Mouse (Mus musculus) limb, embryonic 12.5 days (tissue): ENCODE data around the gene Esrrg. TPM values are rescaled to one million over a fixed set of nuclear protein-coding genes. Genes with fewer than 3 reads are reported as not detected.

Experiments
- ATAC-seq: fragments of 200-750 bp; cut with Nextera tagmentation; 2 replicates; pipeline ENCODE4 v1.8.0; 2017; ENCODE audit warnings: low read depth, moderate TSS enrichment; ENCODE audit not compliant: insufficient number of reproducible peaks, insufficient read depth, low FRiP score, low TSS enrichment
- H3K27ac ChIP-seq: fragments of 300-500 bp; sonication (generic); 2 replicates; pipeline ENCODE4 v1.5.1; 2016; ENCODE audit warnings: mild to moderate bottlenecking, moderate library complexity
- H3K27me3 ChIP-seq: fragments of 300-500 bp; sonication (generic); 2 replicates; pipeline ENCODE4 v1.6.1; 2016; ENCODE audit warnings: mild to moderate bottlenecking, moderate library complexity
- H3K36me3 ChIP-seq: fragments of 300-500 bp; sonication (generic); 2 replicates; pipeline ENCODE4 v1.6.1; 2016; ENCODE audit warnings: mild to moderate bottlenecking, moderate library complexity
- H3K4me1 ChIP-seq: fragments of 300-500 bp; sonication (generic); replicated peaks from 2 replicates; pipeline ENCODE4 v1.6.1; 2016
- H3K4me2 ChIP-seq: fragments of 300-500 bp; sonication (generic); 2 replicates; pipeline ENCODE4 v1.6.1; 2016; ENCODE audit warnings: mild to moderate bottlenecking, moderate library complexity
- H3K4me3 ChIP-seq: fragments of 300-500 bp; sonication (generic); replicated peaks from 2 replicates; pipeline ENCODE4 v1.5.1; 2016; ENCODE audit warnings: mild to moderate bottlenecking
- H3K9ac ChIP-seq: fragments of 300-500 bp; sonication (generic); replicated peaks from 2 replicates; pipeline ENCODE4 v1.6.1; 2016; ENCODE audit warnings: mild to moderate bottlenecking, moderate library complexity
- H3K9me3 ChIP-seq: fragments of 300-500 bp; sonication (generic); 2 replicates; pipeline ENCODE4 v1.6.1; 2016; ENCODE audit warnings: mild to moderate bottlenecking, moderate library complexity
- WGBS: fragments of 180-500 bp; shearing (Covaris S2); methylation state at CpG from one replicate; pipeline ENCODE4 v1.1.7; 2016; 5-methylcytosine and 5-hydroxymethylcytosine counted together
- polyA plus RNA-seq: library from polyadenylated mRNA; unstranded; fragments of >200 nt; fragmentation: Nextera tagmentation; extraction: Ambion mirVana; gene quantifications from 2 replicates; pipeline ENCODE4 v1.2.1, GENCODE M21; 2016

The Esrrg gene
- polyA plus RNA-seq, 1 experiment from 2014 or later = 1.9 TPM

DNA sequence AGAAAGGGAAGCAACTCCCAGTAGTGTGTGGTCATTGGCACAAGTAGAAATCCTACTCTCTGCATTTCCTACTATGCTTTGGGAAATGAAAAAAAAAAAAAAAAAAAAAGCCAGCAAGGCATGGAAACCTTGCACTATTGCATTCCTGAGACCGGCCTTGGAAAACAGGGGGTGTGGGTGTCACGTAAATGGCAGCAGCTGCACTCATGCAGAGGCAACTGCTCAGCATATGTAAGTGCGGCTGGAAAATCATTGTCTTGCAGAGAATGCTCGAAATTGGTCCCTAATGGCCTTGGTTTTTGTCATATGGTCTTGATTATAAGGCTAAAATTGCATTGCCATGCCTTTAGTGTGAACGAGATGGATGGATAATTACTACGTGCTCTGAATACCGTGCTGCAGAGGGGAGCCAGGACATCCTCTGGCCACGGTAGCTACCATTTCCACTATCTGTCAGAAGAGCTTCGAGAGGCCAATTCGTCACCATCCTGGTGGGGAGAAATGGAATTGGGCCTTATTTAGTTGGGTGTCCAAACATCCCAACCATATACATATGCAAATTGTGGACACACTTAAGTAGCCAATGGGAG lies 171.1 kb downstream of the Esrrg start:
- no peaks in the 10 kb centered on the region for H3K27me3 ChIP-seq
- 0 out of 2 replicates have a peak, but pooled peaks have one; percentile 59 for ATAC-seq
- peaks cover 13% of the 10 kb centered on the region for H3K4me1 ChIP-seq
- 25% methylated on average over 10 of the region's 10 CpGs for WGBS
- no peak overlapping the region for H3K9ac ChIP-seq
- no peak overlapping the region for H3K4me2 ChIP-seq
- no peak overlapping the region for H3K4me3 ChIP-seq
- H3K27ac ChIP-seq = no peak overlapping the region
- H3K9me3 ChIP-seq = no peaks in the 10 kb centered on the region
- H3K36me3 ChIP-seq = no peaks in the 10 kb centered on the region

GRCm38 (mm10) chr1:187785226-187785625 lies 176.6 kb downstream of the Esrrg start:
- Histone ChIP-seq H3K9ac (no peak overlapping the region), H3K9me3 (no peaks in the 10 kb centered on the region), H3K27me3 (peaks cover 4% of the 10 kb centered on the region; the same call in 1 of the 2 replicates), H3K4me2 (no peak overlapping the region), H3K4me1 (peaks cover 19% of the 10 kb centered on the region), H3K27ac (peak overlapping the region; percentile 20; the same call in 1 of the 2 replicates), H3K36me3 (no peaks in the 10 kb centered on the region), H3K4me3 (no peak overlapping the region)
- ATAC-seq = no peak
- WGBS = 24% methylated on average over 4 of the region's 4 CpGs

DNA sequence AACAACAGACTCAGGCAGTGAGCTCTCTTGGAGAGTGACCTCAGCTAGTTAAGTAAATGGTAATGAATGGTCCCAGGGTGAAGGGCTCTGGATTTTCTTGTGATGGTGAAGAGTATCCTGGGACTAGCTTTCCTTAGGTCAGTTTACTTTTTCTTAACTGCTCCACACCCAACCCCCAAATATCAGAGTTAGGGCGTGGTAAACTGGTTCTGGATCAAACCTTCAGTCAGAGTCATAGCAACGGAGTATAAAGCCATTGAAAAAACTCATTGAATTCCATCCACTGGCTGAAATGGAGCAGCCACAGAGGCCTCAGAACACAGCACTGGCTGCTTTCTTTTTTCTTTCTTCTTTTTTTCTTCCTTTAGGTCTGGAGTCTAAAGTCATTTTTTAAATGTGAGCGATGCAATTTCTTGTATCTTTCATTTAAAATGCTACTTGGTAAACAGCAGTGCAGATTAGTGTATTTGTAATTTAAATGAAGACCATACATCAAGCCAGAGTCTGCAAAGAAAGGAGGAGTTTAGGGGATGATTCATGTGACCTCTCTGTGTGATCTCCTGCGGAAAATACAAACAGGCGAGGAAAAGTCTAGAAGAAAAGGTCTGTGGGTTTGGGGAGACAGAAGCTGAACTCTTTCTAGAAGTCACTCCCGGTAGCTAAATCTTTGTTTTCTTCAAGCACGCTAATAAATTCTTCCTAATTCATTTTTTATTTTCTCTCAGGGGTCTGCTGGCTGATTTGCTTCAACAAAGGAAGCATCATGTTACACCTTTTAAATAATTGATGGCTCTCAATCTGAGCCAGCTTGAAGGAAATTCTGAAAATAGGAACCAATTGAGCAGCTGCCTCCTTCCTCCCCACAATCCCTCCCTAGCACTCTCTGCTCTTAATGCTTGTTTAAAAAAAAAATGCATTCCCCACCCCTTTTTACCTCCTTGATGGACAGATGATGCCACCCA lies 178.7 kb downstream of the Esrrg start:
- Histone ChIP-seq H3K9me3 (no peaks in the 10 kb centered on the region), H3K36me3 (no peaks in the 10 kb centered on the region), H3K4me3 (no peak overlapping the region), H3K9ac (no peak overlapping the region), H3K27ac (0 out of 2 replicates have a peak overlapping the region, but pooled peaks have one; percentile 29), H3K4me2 (no peak overlapping the region), H3K4me1 (peaks cover 16% of the 10 kb centered on the region), H3K27me3 (peaks cover 4% of the 10 kb centered on the region; the same call in 1 of the 2 replicates)
- WGBS = 40% methylated on average over 7 of the region's 7 CpGs
- no peak for ATAC-seq

DNA sequence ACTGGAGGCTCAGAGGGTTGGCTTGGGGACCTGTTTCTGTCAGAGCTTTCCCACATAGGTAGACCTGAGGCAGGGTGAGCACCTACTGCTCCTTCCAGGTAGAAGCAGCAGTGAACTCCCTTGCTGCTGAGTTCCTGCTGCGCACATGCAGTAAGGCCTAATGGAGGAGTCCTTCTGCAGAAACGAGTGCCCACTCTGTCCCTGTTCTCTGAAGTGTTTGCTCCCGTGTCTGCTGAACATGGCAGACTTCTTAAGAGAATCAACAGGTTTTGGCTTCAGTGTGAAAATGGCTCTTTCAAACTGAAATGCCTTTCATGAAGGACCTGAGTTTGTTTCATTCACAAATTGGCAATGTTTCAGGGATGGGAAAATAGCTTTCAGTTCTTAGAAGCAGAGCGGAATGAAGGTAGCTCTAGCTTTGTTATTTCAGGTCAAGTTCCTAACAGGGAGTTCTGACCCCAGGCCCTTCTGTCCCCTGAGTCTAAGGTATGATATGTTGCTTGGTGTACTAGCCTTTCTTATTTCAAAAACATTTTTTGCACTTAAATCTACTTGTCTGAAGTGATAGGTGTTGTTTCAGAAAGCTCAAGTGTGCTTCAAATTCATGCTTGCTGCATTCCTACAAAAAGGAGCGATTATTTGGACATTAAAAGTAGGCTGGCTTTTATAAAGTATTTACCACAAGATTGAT lies 185.8 kb downstream of the Esrrg start:
- no peak overlapping the region for H3K4me2 ChIP-seq
- no peak overlapping the region for H3K4me3 ChIP-seq
- no peaks in the 10 kb centered on the region for H3K9me3 ChIP-seq
- no peak for ATAC-seq
- H3K36me3 ChIP-seq = no peaks in the 10 kb centered on the region
- no peak overlapping the region for H3K27ac ChIP-seq
- whole genome bisulfite sequencing = 90% methylated on average over 5 of the region's 5 CpGs
- H3K9ac ChIP-seq = no peak overlapping the region
- peaks cover 6% of the 10 kb centered on the region for H3K4me1 ChIP-seq
- peaks cover under 1% of the 10 kb centered on the region for H3K27me3 ChIP-seq

- Histone ChIP-seq H3K4me2 (no peak overlapping the region), H3K27me3 (no peaks in the 10 kb centered on the region; the same call in 1 of the 2 replicates), H3K27ac (no peak overlapping the region), H3K9ac (no peak overlapping the region), H3K9me3 (no peaks in the 10 kb centered on the region), H3K4me1 (peaks cover 6% of the 10 kb centered on the region), H3K36me3 (no peaks in the 10 kb centered on the region), H3K4me3 (no peak overlapping the region)
- ATAC-seq = no peak
- WGBS = 50% methylated on average over 3 of the region's 3 CpGs
These were observed 187.0 kb downstream of the Esrrg start for GRCm38 (mm10) chr1:187795551-187795950.

GRCm38 (mm10) chr1:187799300-187799699 lies 190.7 kb downstream of the Esrrg start:
- Histone ChIP-seq H3K9me3 (no peaks in the 10 kb centered on the region), H3K4me3 (no peak overlapping the region), H3K36me3 (no peaks in the 10 kb centered on the region), H3K27ac (no peak overlapping the region), H3K9ac (no peak overlapping the region), H3K4me1 (peaks cover 24% of the 10 kb centered on the region), H3K27me3 (no peaks in the 10 kb centered on the region; the same call in 1 of the 2 replicates), H3K4me2 (no peak overlapping the region)
- 86% methylated on average over 7 of the region's 7 CpGs for WGBS
- no peak for ATAC-seq

- no peak overlapping the region for H3K4me3 ChIP-seq
- H3K9me3 ChIP-seq = no peaks in the 10 kb centered on the region
- no peak overlapping the region for H3K9ac ChIP-seq
- H3K36me3 ChIP-seq = no peaks in the 10 kb centered on the region
- H3K4me2 ChIP-seq = no peak overlapping the region
- H3K4me1 ChIP-seq = peaks cover 23% of the 10 kb centered on the region
- H3K27ac ChIP-seq = no peak overlapping the region
- no peak for ATAC-seq
- H3K27me3 ChIP-seq = no peaks in the 10 kb centered on the region; the same call in 1 of the 2 replicates
- WGBS = 91% methylated on average over 10 of the region's 10 CpGs
These were observed 192.2 kb downstream of the Esrrg start for GRCm38 (mm10) chr1:187800761-187801160.

GRCm38 (mm10) chr1:187803566-187803965 lies 195.0 kb downstream of the Esrrg start:
- no peak overlapping the region for H3K9ac ChIP-seq
- no peak overlapping the region; the same call in 1 of the 2 replicates for H3K27ac ChIP-seq
- 22% methylated on average over 5 of the region's 5 CpGs for WGBS
- peaks cover 42% of the 10 kb centered on the region for H3K4me1 ChIP-seq
- H3K4me3 ChIP-seq = no peak overlapping the region
- ATAC-seq = no peak
- H3K4me2 ChIP-seq = peak overlapping the region; percentile 35
- no peaks in the 10 kb centered on the region for H3K9me3 ChIP-seq
- no peaks in the 10 kb centered on the region for H3K36me3 ChIP-seq
- H3K27me3 ChIP-seq = no peaks in the 10 kb centered on the region; the same call in 1 of the 2 replicates

GRCm38 (mm10) chr1:187803997-187804396 lies 195.4 kb downstream of the Esrrg start:
- Histone ChIP-seq H3K9me3 (no peaks in the 10 kb centered on the region), H3K9ac (no peak overlapping the region), H3K36me3 (no peaks in the 10 kb centered on the region), H3K27me3 (no peaks in the 10 kb centered on the region; the same call in 1 of the 2 replicates), H3K27ac (no peak overlapping the region; the same call in 1 of the 2 replicates), H3K4me2 (peak overlapping the region; percentile 35), H3K4me1 (peaks cover 46% of the 10 kb centered on the region), H3K4me3 (no peak overlapping the region)
- ATAC-seq = no peak
- whole genome bisulfite sequencing = 4% methylated on average over 5 of the region's 5 CpGs

GRCm38 (mm10) chr1:187805001-187805400 lies 196.4 kb downstream of the Esrrg start:
- H3K9me3 ChIP-seq = no peaks in the 10 kb centered on the region
- H3K27ac ChIP-seq = no peak overlapping the region
- H3K9ac ChIP-seq = no peak overlapping the region
- ATAC-seq = no peak
- H3K27me3 ChIP-seq = 0 out of 2 replicates have a peak, but pooled peaks cover 5% of the 10 kb centered on the region
- 74% methylated on average over 6 of the region's 6 CpGs for WGBS
- H3K4me1 ChIP-seq = peaks cover 49% of the 10 kb centered on the region
- H3K36me3 ChIP-seq = no peaks in the 10 kb centered on the region
- H3K4me2 ChIP-seq = no peak overlapping the region
- H3K4me3 ChIP-seq = no peak overlapping the region
